Mouse (Mus musculus): ENCODE measurements around the gene Scfd2. TPM values are rescaled to one million over a fixed set of nuclear protein-coding genes. Genes with fewer than 3 reads are reported as not detected.

Gene Scfd2
- polyA plus RNA-seq, 1 experiment from 2014 or later: 18.4 TPM

DNA sequence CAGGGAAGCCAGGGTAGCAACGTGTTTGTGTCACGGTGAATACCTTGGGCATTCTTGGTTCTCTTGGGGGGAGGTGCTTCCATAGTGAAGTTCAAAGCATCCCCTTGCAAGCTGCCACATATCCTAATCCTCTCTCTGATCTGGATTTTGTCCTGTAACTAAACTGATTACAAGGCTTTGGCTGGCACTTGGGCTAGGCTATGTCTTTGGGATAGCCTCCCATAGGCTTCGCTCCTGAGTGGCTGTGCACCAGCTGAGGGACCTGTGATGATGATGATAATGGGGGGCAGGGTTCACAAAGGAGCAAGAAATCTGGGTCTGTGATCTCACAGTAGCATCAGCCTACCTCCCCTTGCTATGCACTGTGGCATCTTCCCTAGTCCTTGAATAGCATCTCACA, 369.5 kb downstream of the Scfd2 start:
- DNase-seq (no peak), ATAC-seq (ENCODE audit: low FRiP score, low TSS enrichment) (no peak)
- Histone ChIP-seq H3K4me1 (ENCODE audit: control insufficient read depth, insufficient read depth, low read length) (peaks cover 11% of the 10 kb centered on the region), H3K9ac (replicated peaks; ENCODE audit: low read length) (0 out of 2 replicates have a peak overlapping the region, but pooled peaks have one; percentile 13), H3K4me2 (ENCODE audit: low read length) (peak overlapping the region; percentile 43), H3K27me3 (ENCODE audit: control insufficient read depth, insufficient read depth, low read length) (no peaks in the 10 kb centered on the region; the same call in 1 of the 2 replicates), H3K36me3 (ENCODE audit: control insufficient read depth, insufficient read depth, low read length) (no peaks in the 10 kb centered on the region), H3K27ac (replicated peaks; ENCODE audit: low read depth, low read length) (0 out of 2 replicates have a peak overlapping the region, but pooled peaks have one; percentile 22), H3K4me3 (replicated peaks; ENCODE audit: low read depth, low read length) (no peak overlapping the region), H3K9me3 (ENCODE audit: control insufficient read depth, low read length) (no peaks in the 10 kb centered on the region)
- 14% methylated on average over 3 of the region's 3 CpGs for WGBS

DNA sequence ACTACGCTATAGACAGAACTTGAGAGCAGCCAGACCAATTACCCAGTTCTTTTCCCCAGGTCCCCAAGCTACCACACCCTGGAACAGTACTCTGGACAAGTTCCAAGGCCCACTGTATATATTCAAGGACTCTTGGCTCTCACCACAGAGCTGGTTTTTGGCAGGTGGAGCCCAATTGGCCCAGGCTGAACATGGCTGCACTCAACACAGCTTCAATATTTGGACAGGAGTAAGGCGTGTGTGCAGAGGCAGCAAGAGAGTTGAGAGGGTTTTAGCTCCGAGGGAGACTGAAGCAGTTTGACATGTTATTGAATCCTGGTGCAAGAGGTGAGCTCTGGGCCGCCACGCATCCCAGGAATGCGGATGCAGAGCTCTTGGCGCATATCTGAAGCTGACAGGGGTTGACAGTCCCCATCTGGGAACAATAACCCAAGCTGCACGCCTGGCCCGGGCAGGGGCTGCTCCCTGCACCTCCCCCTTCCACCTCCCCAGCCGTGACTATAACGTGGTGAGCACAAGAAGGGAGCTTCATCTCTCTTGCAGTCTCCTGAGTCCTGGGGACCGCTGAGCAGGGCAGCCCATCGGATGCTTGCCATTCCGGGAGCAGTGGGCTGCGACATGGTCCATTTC, 370.1 kb downstream of the Scfd2 start:
- Histone ChIP-seq H3K27me3 (ENCODE audit: control insufficient read depth, insufficient read depth, low read length) (no peaks in the 10 kb centered on the region), H3K36me3 (ENCODE audit: control insufficient read depth, insufficient read depth, low read length) (no peaks in the 10 kb centered on the region), H3K9me3 (ENCODE audit: control insufficient read depth, low read length) (no peaks in the 10 kb centered on the region), H3K4me3 (replicated peaks; ENCODE audit: low read depth, low read length) (0 out of 2 replicates have a peak overlapping the region, but pooled peaks have one; percentile 3), H3K27ac (replicated peaks; ENCODE audit: low read depth, low read length) (0 out of 2 replicates have a peak overlapping the region, but pooled peaks have one; percentile 22), H3K4me2 (ENCODE audit: low read length) (peak overlapping the region; percentile 43), H3K9ac (replicated peaks; ENCODE audit: low read length) (0 out of 2 replicates have a peak overlapping the region, but pooled peaks have one; percentile 13), H3K4me1 (ENCODE audit: control insufficient read depth, insufficient read depth, low read length) (peaks cover 11% of the 10 kb centered on the region)
- WGBS: 10% methylated on average over 15 of the region's 15 CpGs
- ATAC-seq (ENCODE audit: low FRiP score, low TSS enrichment) (peak; percentile 68; the same call in 1 of the 2 replicates), DNase-seq (peak; percentile 55)

DNA sequence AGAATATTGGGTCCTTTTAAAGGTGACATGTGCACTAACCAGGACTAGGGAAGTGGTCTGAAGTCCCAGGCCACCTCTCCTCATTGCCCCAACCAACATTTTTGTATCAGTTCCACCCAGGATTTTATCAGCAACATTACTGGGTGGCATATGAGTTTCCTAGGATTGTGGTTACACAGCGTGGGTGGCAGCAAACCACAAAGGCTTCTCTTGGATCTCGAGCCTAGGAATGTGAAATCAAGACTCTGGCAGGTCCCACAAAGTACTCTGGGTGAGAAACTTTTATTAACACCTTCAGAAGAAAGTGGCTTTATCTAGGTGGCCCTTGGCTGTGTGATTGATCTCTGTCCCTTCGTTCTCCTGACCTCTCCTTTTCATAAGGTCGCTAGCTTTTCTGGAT, 371.2 kb downstream of the Scfd2 start:
- H3K9ac ChIP-seq (replicated peaks; ENCODE audit: low read length): no peak overlapping the region
- 82% methylated on average over 4 of the region's 4 CpGs for WGBS
- peaks cover 11% of the 10 kb centered on the region for H3K4me1 ChIP-seq (ENCODE audit: control insufficient read depth, insufficient read depth, low read length)
- H3K36me3 ChIP-seq (ENCODE audit: control insufficient read depth, insufficient read depth, low read length): no peaks in the 10 kb centered on the region
- no peak overlapping the region for H3K27ac ChIP-seq (replicated peaks; ENCODE audit: low read depth, low read length)
- no peak overlapping the region for H3K4me3 ChIP-seq (replicated peaks; ENCODE audit: low read depth, low read length)
- H3K4me2 ChIP-seq (ENCODE audit: low read length): no peak overlapping the region
- no peak for DNase-seq
- H3K27me3 ChIP-seq (ENCODE audit: control insufficient read depth, insufficient read depth, low read length): no peaks in the 10 kb centered on the region
- ATAC-seq (ENCODE audit: low FRiP score, low TSS enrichment): no peak
- H3K9me3 ChIP-seq (ENCODE audit: control insufficient read depth, low read length): no peaks in the 10 kb centered on the region

- H3K9ac ChIP-seq (replicated peaks; ENCODE audit: low read length): no peak overlapping the region
- no peak overlapping the region for H3K27ac ChIP-seq (replicated peaks; ENCODE audit: low read depth, low read length)
- peaks cover 11% of the 10 kb centered on the region for H3K4me1 ChIP-seq (ENCODE audit: control insufficient read depth, insufficient read depth, low read length)
- no peaks in the 10 kb centered on the region for H3K27me3 ChIP-seq (ENCODE audit: control insufficient read depth, insufficient read depth, low read length)
- H3K9me3 ChIP-seq (ENCODE audit: control insufficient read depth, low read length): no peaks in the 10 kb centered on the region
- ATAC-seq (ENCODE audit: low FRiP score, low TSS enrichment): no peak
- H3K4me2 ChIP-seq (ENCODE audit: low read length): no peak overlapping the region
- 80% methylated on average over 7 of the region's 7 CpGs for WGBS
- no peak for DNase-seq
- H3K36me3 ChIP-seq (ENCODE audit: control insufficient read depth, insufficient read depth, low read length): no peaks in the 10 kb centered on the region
- no peak overlapping the region for H3K4me3 ChIP-seq (replicated peaks; ENCODE audit: low read depth, low read length)
Observed at GRCm38 (mm10) chr5:74159906-74160305, 371.7 kb downstream of the Scfd2 start.

GRCm38 (mm10) chr5:74158929-74159632, 372.5 kb downstream of the Scfd2 start:
- H3K36me3 ChIP-seq (ENCODE audit: control insufficient read depth, insufficient read depth, low read length): no peaks in the 10 kb centered on the region
- no peaks in the 10 kb centered on the region for H3K9me3 ChIP-seq (ENCODE audit: control insufficient read depth, low read length)
- peaks cover 11% of the 10 kb centered on the region for H3K4me1 ChIP-seq (ENCODE audit: control insufficient read depth, insufficient read depth, low read length)
- 89% methylated on average over 6 of the region's 6 CpGs for WGBS
- H3K27me3 ChIP-seq (ENCODE audit: control insufficient read depth, insufficient read depth, low read length): no peaks in the 10 kb centered on the region
- DNase-seq: no peak
- H3K9ac ChIP-seq (replicated peaks; ENCODE audit: low read length): no peak overlapping the region
- no peak for ATAC-seq (ENCODE audit: low FRiP score, low TSS enrichment)
- no peak overlapping the region for H3K4me3 ChIP-seq (replicated peaks; ENCODE audit: low read depth, low read length)
- no peak overlapping the region for H3K27ac ChIP-seq (replicated peaks; ENCODE audit: low read depth, low read length)
- no peak overlapping the region for H3K4me2 ChIP-seq (ENCODE audit: low read length)

- no peaks in the 10 kb centered on the region for H3K4me1 ChIP-seq (ENCODE audit: control insufficient read depth, insufficient read depth, low read length)
- DNase-seq (no peak), ATAC-seq (ENCODE audit: low FRiP score, low TSS enrichment) (no peak)
- H3K9ac ChIP-seq (replicated peaks; ENCODE audit: low read length): no peak overlapping the region
- no peak overlapping the region for H3K4me2 ChIP-seq (ENCODE audit: low read length)
- no peak overlapping the region for H3K4me3 ChIP-seq (replicated peaks; ENCODE audit: low read depth, low read length)
- H3K9me3 ChIP-seq (ENCODE audit: control insufficient read depth, low read length): no peaks in the 10 kb centered on the region
- 77% methylated on average over 7 of the region's 7 CpGs for WGBS
- H3K27ac ChIP-seq (replicated peaks; ENCODE audit: low read depth, low read length): no peak overlapping the region
- H3K27me3 ChIP-seq (ENCODE audit: control insufficient read depth, insufficient read depth, low read length): no peaks in the 10 kb centered on the region
- H3K36me3 ChIP-seq (ENCODE audit: control insufficient read depth, insufficient read depth, low read length): no peaks in the 10 kb centered on the region
Observed at GRCm38 (mm10) chr5:74155860-74156351, 375.7 kb downstream of the Scfd2 start.

Other genes with a start within 250 kb of the Scfd2 start
- gene Fip1l1, start 3.7 kb upstream of the Scfd2 start, polyA plus RNA-seq (2014; fragmentation: Nextera tagmentation; extraction: Ambion mirVana): 54.8 and 75.0 TPM in 2 replicates
- gene Lnx1, start 171.2 kb upstream of the Scfd2 start, polyA plus RNA-seq (2014; fragmentation: Nextera tagmentation; extraction: Ambion mirVana): 10.9 and 11.5 TPM in 2 replicates